Mouse (Mus musculus) erythroblast, embryonic 14.5 days (primary cell): ENCODE results near the gene Tas2r138.

ENCODE experiments used
- GATA1 ChIP-seq: IDR thresholded peaks from 2 replicates; pipeline ENCODE4 v1.6.1; 2012; ENCODE audit warnings: low read length, inconsistent platforms, mixed read lengths
- TAL1 ChIP-seq: IDR thresholded peaks from 3 replicates; pipeline ENCODE4 v1.6.1; 2012; ENCODE audit warnings: low read length, inconsistent platforms, mixed read lengths

GRCm38 (mm10) chr6:40613260-40613852 is at the start of gene Tas2r138:
- TF ChIP-seq GATA1 = no peak
- no peak for TF ChIP-seq TAL1
